Comparison of ENCODE assay signal across 8 mouse cellular contexts in genomic region chr8:95392604-95393003, GRCm38 (mm10). TPM values are rescaled to one million over a fixed set of nuclear protein-coding genes. Genes with fewer than 3 reads are reported as not detected.
A peak's percentile ranks its signal among the peaks of the same experiment; 100 is the strongest.
DNase-seq lines count a peak whose midpoint lies in the region; ATAC-seq lines count a peak whose summit lies in the region.

No protein-coding gene starts in this region.

- no peak overlapping the region for H3K4me3 ChIP-seq in limb, embryonic 12.5 days (replicated peaks)
- no peak overlapping the region for H3K4me3 ChIP-seq in limb, embryonic 10.5 days

- H3K9ac ChIP-seq in limb, embryonic 12.5 days (replicated peaks) = no peak overlapping the region

- no peak for DNase-seq in limb, embryonic 10.5 days (ENCODE audit: low spot score)
- peak; percentile 59 to 87 for DNase-seq in heart, adult 9 months (ENCODE audit: low spot score in 2 of 2)
- peak; percentile 35 for DNase-seq in kidney, adult 18-20 months
- DNase-seq in lung, postnatal 14 days = peak; percentile 44
- no peak for DNase-seq in left cerebral cortex, postnatal 10 days (ENCODE audit: extremely low spot score in 1 of 2, low spot score in 2 of 2)
- no peak for DNase-seq in layer of hippocampus, postnatal 10 days (ENCODE audit: low spot score in 2 of 2)

- no peaks in the 10 kb centered on the region for H3K36me3 ChIP-seq in limb, embryonic 12.5 days
- H3K36me3 ChIP-seq in limb, embryonic 10.5 days = no peaks in the 10 kb centered on the region

- ATAC-seq in limb, embryonic 12.5 days (ENCODE audit: insufficient number of reproducible peaks, insufficient read depth, low FRiP score, low TSS enrichment, low read depth) = no peak
- no peak for ATAC-seq in erythroblast, adult 5-6 weeks (replicated peaks; ENCODE audit: low FRiP score, poor library complexity, severe bottlenecking)

- no peaks in the 10 kb centered on the region for H3K27me3 ChIP-seq in limb, embryonic 12.5 days
- no peaks in the 10 kb centered on the region for H3K27me3 ChIP-seq in limb, embryonic 10.5 days (ENCODE audit: low read depth, poor library complexity, severe bottlenecking)

- 78% methylated on average over 5 of the region's 5 CpGs for WGBS in limb, embryonic 12.5 days
- WGBS in limb, embryonic 10.5 days = 91% methylated on average over 5 of the region's 5 CpGs

- no peak overlapping the region for H3K4me2 ChIP-seq in limb, embryonic 12.5 days

- H3K27ac ChIP-seq in limb, embryonic 12.5 days = peak overlapping the region; percentile 43; the same call in 1 of the 2 replicates
- H3K27ac ChIP-seq in limb, embryonic 10.5 days = no peak overlapping the region

- no peaks in the 10 kb centered on the region for H3K9me3 ChIP-seq in limb, embryonic 12.5 days
- no peaks in the 10 kb centered on the region for H3K9me3 ChIP-seq in limb, embryonic 10.5 days (replicated peaks)

- intact Hi-C loops in left cerebral cortex, postnatal 10 days (cut with DNase I) = no loop called here

- H3K4me1 ChIP-seq in limb, embryonic 12.5 days (replicated peaks) = peaks cover 22% of the 10 kb centered on the region
- H3K4me1 ChIP-seq in limb, embryonic 10.5 days = peaks cover 29% of the 10 kb centered on the region

RNA-seq across cellular contexts. Expression of gene Mmp15, which starts 40.5 kb away (rescaled TPM):
- polyA plus RNA-seq in limb, embryonic 12.5 days (2016; fragmentation: Nextera tagmentation; extraction: Ambion mirVana) = 12.5 and 13.8 TPM in 2 replicates
- polyA plus RNA-seq in limb, embryonic 10.5 days (2016; fragmentation: Nextera tagmentation; extraction: Ambion mirVana) = 9.5 and 10.3 TPM in 2 replicates
- 10 to 100 TPM; 29.5 to 31.9 TPM for total RNA-seq in left cerebral cortex, postnatal 10 days (2021)
- total RNA-seq in layer of hippocampus, postnatal 10 days (2021) = 10 to 100 TPM; 41.2 to 42.5 TPM
- total RNA-seq in erythroblast, adult 5-6 weeks (2015; ENCODE audit: low replicate concordance) = not detected in 2 replicates
- total RNA-seq in erythroblast, adult 5-6 weeks (2017; ENCODE audit: low replicate concordance) = not detected in 2 replicates

RNA-seq across cellular contexts. Expression of gene Cfap20, which starts 42.1 kb away (rescaled TPM):
- polyA plus RNA-seq in limb, embryonic 12.5 days (2016; fragmentation: Nextera tagmentation; extraction: Ambion mirVana) = 136 and 144 TPM in 2 replicates
- polyA plus RNA-seq in limb, embryonic 10.5 days (2016; fragmentation: Nextera tagmentation; extraction: Ambion mirVana) = 134 and 143 TPM in 2 replicates
- total RNA-seq in left cerebral cortex, postnatal 10 days (2021) = 10 to 100 TPM; 69.4 to 72.6 TPM
- 10 to 100 TPM; 64.1 to 67.9 TPM for total RNA-seq in layer of hippocampus, postnatal 10 days (2021)
- total RNA-seq in erythroblast, adult 5-6 weeks (2015; ENCODE audit: low replicate concordance) = 16.7 and 24.6 TPM in 2 replicates
- 3.2 and 11.2 TPM in 2 replicates for total RNA-seq in erythroblast, adult 5-6 weeks (2017; ENCODE audit: low replicate concordance)

Comparison
In these comparisons a context has a peak if more than half of its experiments do, and no peak if none do; other contexts are left out.
1. DNase-seq: peak in heart, adult 9 months (2 of 2), kidney, adult 18-20 months (single experiment) and lung, postnatal 14 days (single experiment); none in limb, embryonic 10.5 days (single experiment), left cerebral cortex, postnatal 10 days (0 of 2) and layer of hippocampus, postnatal 10 days (0 of 2).
2. RNA of gene Mmp15, which starts 40.5 kb away (total RNA-seq): 41.2 to 42.5 TPM in layer of hippocampus, postnatal 10 days and 29.5 to 31.9 TPM in left cerebral cortex, postnatal 10 days; not detected in erythroblast, adult 5-6 weeks; every median in the first group is over 10 times any median in the second.